Mouse (Mus musculus): ENCODE data around the gene Upk2. TPM values are rescaled to one million over a fixed set of nuclear protein-coding genes. Genes with fewer than 3 reads are reported as not detected.
"Not testable (repeated sequence)": the region's sequence is repeated elsewhere in the genome, so short reads cannot be mapped to it uniquely, and the experiment has no call there.

Upk2 gene
- polyA plus RNA-seq, 1 experiment: 1.7 TPM

DNA sequence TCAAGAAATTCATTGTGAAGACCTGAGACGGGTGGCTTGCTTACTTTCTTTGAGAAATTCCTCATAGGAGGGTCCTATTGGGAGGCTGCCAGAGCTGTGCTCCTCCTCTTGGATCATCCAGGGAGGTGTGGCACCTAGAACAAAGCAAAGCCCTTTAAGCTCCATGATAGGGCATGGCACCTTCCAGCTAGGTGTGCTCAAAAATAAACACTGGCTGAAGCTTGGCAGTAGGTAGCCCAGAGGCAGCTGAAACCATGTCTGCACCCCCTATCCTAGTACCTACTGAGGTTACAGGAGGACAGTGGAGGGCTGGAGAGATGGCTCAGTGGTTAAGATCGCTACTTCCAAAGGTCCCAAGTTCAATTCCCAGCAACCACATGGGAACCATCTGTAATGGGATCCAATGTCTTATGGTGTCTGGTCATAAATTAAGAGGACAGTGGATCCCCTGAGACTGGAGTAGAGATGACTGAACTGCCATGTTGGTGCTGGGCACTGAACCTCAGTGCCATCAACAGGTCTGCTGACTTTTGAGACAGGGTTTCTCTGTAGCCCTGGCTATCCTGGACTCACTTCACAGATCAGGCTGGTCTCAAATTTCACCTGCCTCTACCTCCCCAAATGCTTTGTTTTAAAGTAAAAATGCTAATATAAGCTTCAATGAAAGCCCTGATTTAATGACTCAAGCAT, 44.0 kb downstream of the Upk2 start:
- Histone ChIP-seq H3K4me3 (ENCODE audit: low read depth, low read length) (no peak overlapping the region), H3K9ac (ENCODE audit: low read depth, poor library complexity, severe bottlenecking) (0 out of 2 replicates have a peak overlapping the region, but pooled peaks have one; percentile 12)
- TF ChIP-seq CTCF (IDR thresholded peaks at IDR 0.05; ENCODE audit: low read depth, low read length): no peak
- TF ChIP-seq EP300 (IDR thresholded peaks at IDR 0.05; ENCODE audit: insufficient read depth, low read depth, low read length): no peak
- no peak for TF ChIP-seq POLR2A (IDR thresholded peaks at IDR 0.05; ENCODE audit: insufficient read depth, low read length)

GRCm38 (mm10) chr9:44408693-44409092, 46.1 kb downstream of the Upk2 start:
- Histone ChIP-seq H3K4me3 (ENCODE audit: low read depth, low read length) (peak overlapping the region; percentile 73), H3K9ac (ENCODE audit: low read depth, poor library complexity, severe bottlenecking) (peak overlapping the region; percentile 98), H3K36me3 (ENCODE audit: control insufficient read depth, insufficient read depth, low read length, poor library complexity, severe bottlenecking) (peaks cover 58% of the 10 kb centered on the region), H3K27ac (ENCODE audit: insufficient read depth, low read length) (peak overlapping the region; percentile 70)
- H3K27me3 ChIP-seq (ENCODE audit: control insufficient read depth, insufficient read depth, low read length, poor library complexity, severe bottlenecking); H3K9me3 ChIP-seq (replicated peaks; ENCODE audit: control insufficient read depth, insufficient read depth, low read length, poor library complexity, severe bottlenecking); H3K4me1 ChIP-seq (ENCODE audit: control insufficient read depth, insufficient read depth, low read length): not testable (repeated sequence)

More for the DNA sequence above, 44.0 kb downstream of the Upk2 start:
- H3K9me3 ChIP-seq (replicated peaks; ENCODE audit: control insufficient read depth, insufficient read depth, low read length, poor library complexity, severe bottlenecking): no peaks in the 10 kb centered on the region
- no peaks in the 10 kb centered on the region for H3K4me1 ChIP-seq (ENCODE audit: control insufficient read depth, insufficient read depth, low read length)
- peaks cover 63% of the 10 kb centered on the region for H3K36me3 ChIP-seq (ENCODE audit: control insufficient read depth, insufficient read depth, low read length, poor library complexity, severe bottlenecking)
- no peaks in the 10 kb centered on the region for H3K27me3 ChIP-seq (ENCODE audit: control insufficient read depth, insufficient read depth, low read length, poor library complexity, severe bottlenecking)
- peak overlapping the region; percentile 70 for H3K27ac ChIP-seq (ENCODE audit: insufficient read depth, low read length)

GRCm38 (mm10) chr9:44407752-44408097, 47.1 kb downstream of the Upk2 start:
- TF ChIP-seq EP300 (IDR thresholded peaks at IDR 0.05; ENCODE audit: insufficient read depth, low read depth, low read length) (no peak), POLR2A (IDR thresholded peaks at IDR 0.05; ENCODE audit: insufficient read depth, low read length) (no peak), CTCF (IDR thresholded peaks at IDR 0.05; ENCODE audit: low read depth, low read length) (no peak)
- H3K4me3 ChIP-seq (ENCODE audit: low read depth, low read length): peak overlapping the region; percentile 73
- H3K9ac ChIP-seq (ENCODE audit: low read depth, poor library complexity, severe bottlenecking): peak overlapping the region; percentile 98
- no peaks in the 10 kb centered on the region for H3K4me1 ChIP-seq (ENCODE audit: control insufficient read depth, insufficient read depth, low read length)
- peaks cover 58% of the 10 kb centered on the region for H3K36me3 ChIP-seq (ENCODE audit: control insufficient read depth, insufficient read depth, low read length, poor library complexity, severe bottlenecking)
- H3K9me3 ChIP-seq (replicated peaks; ENCODE audit: control insufficient read depth, insufficient read depth, low read length, poor library complexity, severe bottlenecking): no peaks in the 10 kb centered on the region
- no peaks in the 10 kb centered on the region for H3K27me3 ChIP-seq (ENCODE audit: control insufficient read depth, insufficient read depth, low read length, poor library complexity, severe bottlenecking)
- peak overlapping the region; percentile 84 for H3K27ac ChIP-seq (ENCODE audit: insufficient read depth, low read length)

DNA sequence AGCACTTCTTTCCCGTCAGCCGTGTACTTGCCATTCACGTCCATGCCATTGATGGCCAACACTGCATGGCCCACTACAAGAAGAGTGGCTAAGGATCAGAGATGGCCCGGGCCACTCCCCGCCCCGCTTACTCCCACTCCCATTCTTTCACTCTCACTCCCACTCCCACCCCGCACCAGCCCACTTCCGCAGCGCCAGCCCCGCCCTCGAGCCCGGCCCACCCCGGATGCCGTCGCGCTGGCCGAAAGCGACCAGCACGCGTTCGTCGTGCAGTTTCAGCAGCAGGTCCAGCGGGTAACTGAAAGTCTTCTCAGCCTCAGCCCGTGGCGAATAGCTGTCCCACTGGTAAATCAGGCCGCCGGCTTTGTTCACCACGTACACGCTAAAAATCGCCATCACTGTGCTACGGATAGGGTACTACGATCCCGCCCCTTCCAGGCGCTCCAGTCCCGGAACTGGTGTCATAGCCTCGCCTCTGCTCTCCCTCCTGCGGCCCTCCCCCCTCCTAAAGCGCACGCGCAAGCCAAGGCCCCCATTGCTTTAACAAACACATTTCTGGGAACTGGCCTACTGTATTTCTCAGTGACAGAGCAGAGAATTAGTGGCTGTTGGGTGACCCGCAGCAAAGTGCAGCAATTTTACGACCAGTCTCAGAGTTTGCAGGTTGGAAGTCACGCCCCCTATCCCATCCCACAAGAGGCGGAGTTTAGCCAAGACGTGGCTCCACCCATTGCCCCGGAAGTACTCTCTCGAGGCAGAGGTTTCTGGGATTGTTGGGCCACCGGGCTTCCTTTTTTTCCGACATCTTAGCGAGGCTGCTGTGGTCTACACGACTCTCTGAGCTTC, 47.6 kb downstream of the Upk2 start, which contains the start of the genes Rps25 and Trappc4:
Gene Rps25 (plus strand): TSS at position 234 of the 846 bp plus-strand sequence.
Gene Trappc4 (minus strand): TSS at position 695 of the 846 bp plus-strand sequence.
- no peaks in the 10 kb centered on the region for H3K4me1 ChIP-seq (ENCODE audit: control insufficient read depth, insufficient read depth, low read length)
- H3K4me3 ChIP-seq (ENCODE audit: low read depth, low read length): peak within 1 kb of the TSS; percentile 73
- peak within 1 kb of the TSS; percentile 98 for H3K9ac ChIP-seq (ENCODE audit: low read depth, poor library complexity, severe bottlenecking)
- peak within 1 kb of the TSS; percentile 84 for H3K27ac ChIP-seq (ENCODE audit: insufficient read depth, low read length)
- no peaks in the 10 kb centered on the region for H3K9me3 ChIP-seq (replicated peaks; ENCODE audit: control insufficient read depth, insufficient read depth, low read length, poor library complexity, severe bottlenecking)
- TF ChIP-seq EP300 (IDR thresholded peaks at IDR 0.05; ENCODE audit: insufficient read depth, low read depth, low read length) (no peak), POLR2A (IDR thresholded peaks at IDR 0.05; ENCODE audit: insufficient read depth, low read length) (peak; percentile 13)
- H3K27me3 ChIP-seq (ENCODE audit: control insufficient read depth, insufficient read depth, low read length, poor library complexity, severe bottlenecking): no peaks in the 10 kb centered on the region
- H3K36me3 ChIP-seq (ENCODE audit: control insufficient read depth, insufficient read depth, low read length, poor library complexity, severe bottlenecking): peaks cover 56% of the 10 kb centered on the region

- peaks cover 35% of the 10 kb centered on the region for H3K36me3 ChIP-seq (ENCODE audit: control insufficient read depth, insufficient read depth, low read length, poor library complexity, severe bottlenecking)
- no peak overlapping the region for H3K4me3 ChIP-seq (ENCODE audit: low read depth, low read length)
- no peak for TF ChIP-seq POLR2A (IDR thresholded peaks at IDR 0.05; ENCODE audit: insufficient read depth, low read length)
- H3K4me1 ChIP-seq (ENCODE audit: control insufficient read depth, insufficient read depth, low read length): no peaks in the 10 kb centered on the region
- no peak overlapping the region for H3K9ac ChIP-seq (ENCODE audit: low read depth, poor library complexity, severe bottlenecking)
- H3K27me3 ChIP-seq (ENCODE audit: control insufficient read depth, insufficient read depth, low read length, poor library complexity, severe bottlenecking): no peaks in the 10 kb centered on the region
- no peaks in the 10 kb centered on the region for H3K9me3 ChIP-seq (replicated peaks; ENCODE audit: control insufficient read depth, insufficient read depth, low read length, poor library complexity, severe bottlenecking)
- H3K27ac ChIP-seq (ENCODE audit: insufficient read depth, low read length): no peak overlapping the region
These were observed 49.8 kb downstream of the Upk2 start for GRCm38 (mm10) chr9:44405011-44405410.

Other genes with a start within 250 kb of the Upk2 start
- 58.8 and 62.0 TPM in 2 replicates for gene Cbl, start 220.9 kb downstream of the Upk2 start, polyA plus RNA-seq (2011; ENCODE audit: insufficient read depth, insufficient read length, low read depth, missing spikeins)
- gene Ccdc153, start 214.3 kb downstream of the Upk2 start, polyA plus RNA-seq (2011; ENCODE audit: insufficient read depth, insufficient read length, low read depth, missing spikeins): not detected in 2 replicates
- gene Pdzd3, start 203.5 kb downstream of the Upk2 start, polyA plus RNA-seq (2011; ENCODE audit: insufficient read depth, insufficient read length, low read depth, missing spikeins): not detected in 2 replicates
- gene Nlrx1, start 186.4 kb downstream of the Upk2 start, polyA plus RNA-seq (2011; ENCODE audit: insufficient read depth, insufficient read length, low read depth, missing spikeins): 1.6 and 2.3 TPM in 2 replicates
- 0.62 and 1.3 TPM in 2 replicates for gene Abcg4, start 166.4 kb downstream of the Upk2 start, polyA plus RNA-seq (2011; ENCODE audit: insufficient read depth, insufficient read length, low read depth, missing spikeins)
- gene Hinfp, start 149.3 kb downstream of the Upk2 start, polyA plus RNA-seq (2011; ENCODE audit: insufficient read depth, insufficient read length, low read depth, missing spikeins): 24.8 and 27.8 TPM in 2 replicates
- 5.1 and 7.0 TPM in 2 replicates for gene C2cd2l, start 134.7 kb downstream of the Upk2 start, polyA plus RNA-seq (2011; ENCODE audit: insufficient read depth, insufficient read length, low read depth, missing spikeins)
- gene Dpagt1, start 129.0 kb downstream of the Upk2 start, polyA plus RNA-seq (2011; ENCODE audit: insufficient read depth, insufficient read length, low read depth, missing spikeins): 13.7 and 17.4 TPM in 2 replicates
- gene H2afx, start 120.3 kb downstream of the Upk2 start, polyA plus RNA-seq (2011; ENCODE audit: insufficient read depth, insufficient read length, low read depth, missing spikeins): 173 and 202 TPM in 2 replicates
- 76.5 and 80.3 TPM in 2 replicates for gene Hmbs, start 110.7 kb downstream of the Upk2 start, polyA plus RNA-seq (2011; ENCODE audit: insufficient read depth, insufficient read length, low read depth, missing spikeins)
- 26.7 and 30.5 TPM in 2 replicates for gene Vps11, start 93.3 kb downstream of the Upk2 start, polyA plus RNA-seq (2011; ENCODE audit: insufficient read depth, insufficient read length, low read depth, missing spikeins)
- gene Hyou1, start 75.5 kb downstream of the Upk2 start, polyA plus RNA-seq (2011; ENCODE audit: insufficient read depth, insufficient read length, low read depth, missing spikeins): 114 and 147 TPM in 2 replicates
- 7.7 and 8.1 TPM in 2 replicates for gene Slc37a4, start 58.1 kb downstream of the Upk2 start, polyA plus RNA-seq (2011; ENCODE audit: insufficient read depth, insufficient read length, low read depth, missing spikeins)
- 4,348 and 4,428 TPM in 2 replicates for gene Rps25, start 47.8 kb downstream of the Upk2 start, polyA plus RNA-seq (2011; ENCODE audit: insufficient read depth, insufficient read length, low read depth, missing spikeins)
- 83.0 and 89.8 TPM in 2 replicates for gene Trappc4, start 47.4 kb downstream of the Upk2 start, polyA plus RNA-seq (2011; ENCODE audit: insufficient read depth, insufficient read length, low read depth, missing spikeins)
- gene Ccdc84, start 36.4 kb downstream of the Upk2 start, polyA plus RNA-seq (2011; ENCODE audit: insufficient read depth, insufficient read length, low read depth, missing spikeins): 13.7 and 14.3 TPM in 2 replicates
- 1.3 and 1.8 TPM in 2 replicates for gene Foxr1, start 13.8 kb downstream of the Upk2 start, polyA plus RNA-seq (2011; ENCODE audit: insufficient read depth, insufficient read length, low read depth, missing spikeins)
- 22.6 and 25.6 TPM in 2 replicates for gene Bcl9l, start 27.8 kb upstream of the Upk2 start, polyA plus RNA-seq (2011; ENCODE audit: insufficient read depth, insufficient read length, low read depth, missing spikeins)
- gene Cxcr5, start 106.9 kb upstream of the Upk2 start, polyA plus RNA-seq (2011; ENCODE audit: insufficient read depth, insufficient read length, low read depth, missing spikeins): not detected in 2 replicates
- gene Ddx6, start 149.9 kb upstream of the Upk2 start, polyA plus RNA-seq (2011; ENCODE audit: insufficient read depth, insufficient read length, low read depth, missing spikeins): 165 and 176 TPM in 2 replicates
- gene Treh, start 218.3 kb upstream of the Upk2 start, polyA plus RNA-seq (2011; ENCODE audit: insufficient read depth, insufficient read length, low read depth, missing spikeins): not detected in 2 replicates